Mouse (Mus musculus) adipose tissue, adult 10 weeks (tissue): ENCODE results near the gene Tmx2. TPM values are rescaled to one million over a fixed set of nuclear protein-coding genes. Genes with fewer than 3 reads are reported as not detected.

ENCODE experiments used
- polyA plus RNA-seq: library from polyadenylated mRNA; stranded (reverse); fragments of 350-450 nt; fragmentation: Illumina TruSeq; extraction: RNeasy Lipid Tissue Mini Kit (QIAGEN cat#74804); gene quantifications from one replicate; pipeline ENCODE4 v1.2.3, GENCODE M21; 2014; ENCODE audit warnings: low read depth, low replicate concordance

Gene Tmx2
- polyA plus RNA-seq = 86.7 TPM

DNA sequence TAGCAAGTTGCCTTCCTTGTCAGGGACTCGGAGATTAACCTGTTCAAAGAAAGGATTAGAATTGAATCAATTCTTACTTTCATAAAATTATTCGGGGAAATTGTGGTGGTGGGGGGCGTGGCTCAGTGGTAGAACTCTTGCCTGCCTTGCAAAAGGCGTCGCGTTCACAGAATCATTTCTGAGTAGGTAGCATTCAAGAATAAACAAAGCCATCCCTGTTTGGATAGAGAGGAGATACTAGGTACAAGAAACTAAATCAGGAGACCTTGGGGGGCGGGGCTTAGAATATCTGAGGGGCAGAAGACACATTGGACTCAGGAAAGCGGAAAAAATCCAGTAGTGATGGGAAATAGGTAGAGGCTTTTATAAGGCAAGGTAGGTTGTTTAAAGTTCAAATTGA is at the start of gene Tmx2:
Gene Tmx2, minus strand, starts transcription at position 125 of the 400 bp plus-strand sequence.

DNA sequence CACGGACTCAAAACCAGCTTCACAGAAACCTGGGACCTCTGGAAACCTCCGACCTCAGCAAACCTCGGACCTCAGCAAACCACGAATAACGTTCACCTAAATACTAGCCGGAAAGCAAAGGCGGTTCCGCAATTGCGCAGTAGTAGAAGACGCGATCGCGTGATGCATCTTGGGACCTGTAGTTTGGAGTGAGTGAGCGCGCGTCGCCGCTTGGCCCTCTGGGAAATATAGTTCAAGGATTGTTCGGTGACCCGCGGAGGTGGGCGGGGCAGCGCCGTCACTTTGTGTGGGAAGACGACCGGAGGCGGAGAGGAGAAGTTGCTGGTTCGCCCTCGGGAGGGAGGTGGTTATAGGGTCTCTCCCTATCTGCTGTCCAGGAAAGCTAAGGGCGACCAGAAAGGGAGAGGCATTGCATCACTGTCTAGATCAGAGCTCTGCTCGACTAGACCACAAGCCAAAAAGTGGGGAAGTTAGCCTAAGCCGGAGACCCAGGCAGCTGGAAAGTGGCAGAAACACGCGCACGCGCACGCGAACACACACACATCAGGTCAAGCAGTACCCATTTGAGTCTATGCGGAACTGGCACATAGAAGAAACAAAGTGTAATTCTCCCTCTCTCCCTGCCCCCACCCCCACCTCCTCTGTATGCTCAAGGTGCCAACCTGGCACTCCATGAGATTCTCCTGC is 48.4 kb upstream of the Tmx2 start, which contains the start of gene Clp1:
Gene Clp1, minus strand, starts transcription at position 179 of the 687 bp plus-strand sequence.

DNA sequence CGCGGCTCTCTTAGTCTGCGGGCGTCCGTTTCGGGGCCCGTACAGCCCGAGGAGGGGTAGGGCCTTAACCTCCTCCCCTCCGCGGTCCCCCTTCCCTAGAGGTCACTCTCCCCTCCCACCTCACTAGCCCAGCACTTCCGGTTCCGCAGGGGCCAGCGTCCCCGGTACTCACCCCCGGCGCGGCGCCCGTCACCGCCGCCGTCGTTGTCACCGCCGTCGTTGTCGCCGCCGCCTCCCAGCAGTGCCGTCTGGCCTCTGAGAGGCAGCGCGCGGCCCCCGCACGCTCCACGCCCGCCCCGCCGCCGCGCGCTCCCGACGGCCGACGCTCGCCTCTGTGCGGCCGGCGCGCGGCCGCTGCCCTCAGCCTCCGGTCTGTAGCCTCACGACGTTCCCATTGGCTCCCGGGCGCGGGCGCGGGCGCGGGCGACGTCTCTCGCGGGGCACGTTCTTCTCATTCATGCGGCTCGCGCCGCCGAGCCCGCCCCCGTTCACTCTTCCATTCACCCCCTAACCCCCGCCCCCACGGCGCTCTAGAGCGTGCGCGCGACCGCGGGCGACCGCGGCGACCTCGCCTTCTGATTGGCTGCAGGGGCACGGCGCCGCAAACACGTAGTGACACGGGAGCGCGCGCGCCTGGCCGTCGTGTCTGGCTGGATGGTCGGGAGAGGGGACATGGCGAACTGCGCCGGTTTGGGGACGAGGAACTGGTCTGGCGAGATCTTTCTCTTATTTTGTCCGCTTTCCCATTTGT is 36.0 kb upstream of the Tmx2 start, which contains the start of gene Zdhhc5:
Gene Zdhhc5, minus strand, starts transcription at position 370 of the 751 bp plus-strand sequence.

DNA sequence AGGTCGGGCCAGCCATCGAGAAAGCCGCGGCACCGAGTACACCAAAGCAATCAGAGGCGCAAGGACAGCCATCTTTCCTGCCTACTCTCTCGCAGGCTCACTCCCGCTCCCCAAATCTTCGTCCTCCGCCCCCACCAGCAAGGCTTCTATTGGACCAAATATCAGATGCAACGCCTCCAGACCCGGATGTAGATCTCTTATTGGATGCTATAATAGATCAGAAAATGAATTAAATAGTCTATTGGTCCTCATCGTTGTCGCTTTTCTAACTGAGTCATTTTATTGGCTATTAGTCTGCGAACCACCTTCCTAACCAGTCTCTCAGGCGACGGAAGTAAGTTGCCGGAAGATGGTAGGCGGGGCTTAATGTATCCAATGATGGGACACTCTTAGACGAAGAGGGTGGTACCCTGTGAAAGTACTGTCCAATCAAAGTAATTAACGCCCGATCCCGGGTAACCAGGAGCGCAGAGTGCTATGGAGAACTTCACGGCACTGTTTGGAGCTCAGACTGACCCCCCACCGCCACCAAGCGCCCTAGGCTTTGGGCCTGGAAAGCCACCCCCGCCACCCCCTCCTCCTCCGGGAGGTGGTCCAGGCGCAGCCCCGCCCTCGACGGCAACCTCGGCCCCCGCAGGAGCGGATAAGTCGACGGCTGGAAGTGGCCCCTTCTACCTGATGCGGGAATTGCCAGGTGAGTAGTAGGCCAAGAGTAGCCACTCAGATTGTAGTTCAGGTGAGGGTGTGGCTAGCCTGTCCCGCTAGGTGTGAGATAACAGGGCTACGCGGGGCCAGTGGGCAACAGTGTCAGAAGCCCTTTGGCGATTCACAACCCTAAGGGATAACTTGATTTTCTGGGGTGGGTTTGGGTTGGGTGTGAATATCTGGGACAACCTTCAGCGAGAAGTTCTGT is 716 bp downstream of the Tmx2 start, which contains the start of the genes Gm28635 and Med19:
Gene Gm28635, minus strand, starts transcription at position 74 of the 913 bp plus-strand sequence.
Gene Med19, plus strand, starts transcription at position 435 of the 913 bp plus-strand sequence.

DNA sequence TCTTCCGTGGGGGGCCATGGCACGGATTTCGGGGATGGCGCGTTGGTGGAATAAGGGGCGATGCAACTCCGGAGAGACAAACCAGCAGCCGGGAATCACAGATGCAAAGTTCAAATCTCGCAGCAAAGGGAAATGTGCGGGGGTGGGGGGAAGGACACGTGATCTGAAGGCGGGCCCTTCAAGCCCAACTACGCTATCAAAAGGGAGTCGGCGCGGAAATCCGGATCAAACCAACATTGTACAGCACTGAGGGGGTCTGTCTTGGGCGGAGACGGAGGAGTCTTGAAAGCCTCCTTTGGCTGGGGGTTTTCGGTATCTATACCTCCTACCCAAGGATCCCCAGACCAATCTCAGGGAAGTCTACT is 8.4 kb downstream of the Tmx2 start, which contains the start of gene Selenoh:
Gene Selenoh, minus strand, starts transcription at position 202 of the 365 bp plus-strand sequence.

DNA sequence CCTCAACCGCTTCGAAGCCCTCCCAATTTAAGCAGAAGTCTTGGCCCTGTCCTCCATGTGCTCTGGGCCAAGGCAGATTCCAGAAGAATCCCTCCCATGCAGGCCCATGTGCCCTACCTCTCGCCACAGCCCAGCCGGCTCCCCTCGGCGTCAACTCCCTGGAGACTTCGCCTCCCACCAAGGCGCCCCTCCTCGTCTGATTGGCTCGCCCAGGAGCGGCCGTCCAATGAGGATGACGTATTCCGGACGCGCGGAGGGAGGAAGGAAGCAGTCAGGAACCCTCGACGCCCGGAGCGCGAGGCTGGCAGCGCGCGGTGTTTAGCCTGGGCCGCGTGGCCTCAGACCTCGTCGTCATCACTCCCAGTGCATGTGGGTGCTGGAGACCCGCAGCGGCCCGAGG is 20.1 kb downstream of the Tmx2 start, which contains the start of gene Btbd18:
Gene Btbd18, plus strand, starts transcription at position 274 of the 400 bp plus-strand sequence.

DNA sequence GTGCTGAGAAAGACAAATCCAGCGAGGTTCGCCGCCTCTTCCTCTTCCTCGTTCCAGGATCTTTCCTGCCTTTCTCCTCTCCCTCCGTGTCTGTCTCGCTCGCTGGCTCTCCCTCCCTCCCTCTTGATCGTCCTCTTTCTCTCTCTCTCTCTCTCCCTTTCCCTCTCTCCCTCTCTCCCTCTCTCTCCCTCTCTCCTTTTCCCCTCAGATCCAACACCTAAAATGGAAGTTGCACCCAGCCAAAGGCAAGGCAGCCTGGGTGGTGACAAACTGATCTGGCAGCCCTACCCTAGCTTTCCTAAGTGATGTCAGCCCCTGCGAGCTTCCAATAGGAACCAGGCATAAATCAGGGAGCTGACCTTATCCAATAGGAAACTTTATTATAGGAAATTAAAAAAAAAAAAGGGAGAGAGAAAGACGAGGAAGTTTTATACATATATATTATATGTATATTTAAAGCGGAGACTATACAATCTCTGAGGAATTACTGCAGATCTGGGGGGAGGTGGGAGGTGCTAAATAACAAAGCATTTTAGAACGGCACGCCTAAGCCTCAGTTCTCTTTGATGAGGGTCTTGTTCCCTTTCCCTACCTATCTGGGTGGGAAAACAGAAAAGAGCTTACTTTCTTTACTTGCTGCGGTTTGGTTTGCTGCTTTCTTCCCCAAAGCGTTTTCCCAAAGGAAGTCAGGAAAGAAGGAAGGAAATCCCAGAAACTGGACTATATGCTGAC is 28.3 kb downstream of the Tmx2 start, which contains the start of gene Ctnnd1:
Gene Ctnnd1, minus strand, starts transcription at position 302 of the 732 bp plus-strand sequence.

Other genes with a start within 250 kb of the Tmx2 start
- 22.1 TPM for gene Tfpi, start 202.4 kb downstream of the Tmx2 start, polyA plus RNA-seq
- 89.6 TPM for gene Ctnnd1, start 28.4 kb downstream of the Tmx2 start, polyA plus RNA-seq
- not detected for gene Btbd18, start 20.1 kb downstream of the Tmx2 start, polyA plus RNA-seq
- 38.3 TPM for gene Selenoh, start 8.4 kb downstream of the Tmx2 start, polyA plus RNA-seq
- gene Gm28635, start 1.1 kb downstream of the Tmx2 start, polyA plus RNA-seq = not detected
- gene Med19, start 738 bp downstream of the Tmx2 start, polyA plus RNA-seq = 27.6 TPM
- gene Zdhhc5, start 36.0 kb upstream of the Tmx2 start, polyA plus RNA-seq = 52.8 TPM
- gene Clp1, start 48.2 kb upstream of the Tmx2 start, polyA plus RNA-seq = 16.6 TPM
- 2.2 TPM for gene Ypel4, start 54.9 kb upstream of the Tmx2 start, polyA plus RNA-seq
- 4.8 TPM for gene Gm19426, start 64.5 kb upstream of the Tmx2 start, polyA plus RNA-seq
- gene Serping1, start 96.3 kb upstream of the Tmx2 start, polyA plus RNA-seq = 379 TPM
- gene Ube2l6, start 119.7 kb upstream of the Tmx2 start, polyA plus RNA-seq = 23.1 TPM
- gene Smtnl1, start 143.5 kb upstream of the Tmx2 start, polyA plus RNA-seq = 0.29 TPM
- 27.3 TPM for gene Timm10, start 147.9 kb upstream of the Tmx2 start, polyA plus RNA-seq
- gene Slc43a1, start 159.7 kb upstream of the Tmx2 start, polyA plus RNA-seq = 23.5 TPM
- gene Rtn4rl2, start 207.6 kb upstream of the Tmx2 start, polyA plus RNA-seq = 1.9 TPM